ENCODE assay signal across 15 mouse cellular contexts in genomic region chr5:108743856-108744255, GRCm38 (mm10). TPM values are rescaled to one million over a fixed set of nuclear protein-coding genes. Genes with fewer than 3 reads are reported as not detected.
DNase-seq lines count a peak whose midpoint lies in the region; ATAC-seq and TF ChIP-seq lines count a peak whose summit lies in the region.
"Had no signal": no experiment of that assay in that cellular context is flagged by ENCODE, and none has a peak within 500 bp of the region (broad histone marks: within the 10 kb centered on the region; RNA-seq: fewer than 3 reads in every experiment).

No protein-coding gene starts in this region.

- no peak overlapping the region for H3K9ac ChIP-seq in kidney, embryonic 15.5 days
- no peak overlapping the region for H3K9ac ChIP-seq in ES-E14 (ENCODE audit: insufficient read depth, low read depth, low read length, poor library complexity, severe bottlenecking)
- H3K9ac ChIP-seq in hindbrain, postnatal 0 days (replicated peaks; ENCODE audit: low read length), result no peak overlapping the region
- H3K9ac ChIP-seq: embryonic facial prominence, embryonic 13.5 days; limb, embryonic 15.5 days; neural tube, embryonic 13.5 days had no signal

- DNase-seq in kidney, postnatal 4 days, result no peak
- DNase-seq in 416B (ENCODE audit: low read depth), result peak; percentile 43
- DNase-seq in ES-E14 (ENCODE audit: low read depth, low spot score), result peak; percentile 60
- DNase-seq in cerebellum, postnatal 25 days, result no peak
- no peak for DNase-seq in right cerebral cortex, postnatal 36 days (ENCODE audit: low spot score in 2 of 2)
- no peak for DNase-seq in hindbrain, postnatal 0 days (ENCODE audit: low spot score)
- DNase-seq: layer of hippocampus, adult 9-11 months had no signal

- in situ Hi-C loops in ES-E14 (cut with MboI; ENCODE audit: low sequenced_read_pairs in 2 of 2, unreplicated experiment in 2 of 2), result no loop called here

- no peaks in the 10 kb centered on the region for H3K9me3 ChIP-seq in kidney, embryonic 15.5 days (replicated peaks)
- no peaks in the 10 kb centered on the region for H3K9me3 ChIP-seq in ES-E14 (ENCODE audit: control insufficient read depth, insufficient read depth, low read depth, low read length)
- H3K9me3 ChIP-seq in hindbrain, postnatal 0 days (ENCODE audit: low read length), result no peaks in the 10 kb centered on the region
- H3K9me3 ChIP-seq: embryonic facial prominence, embryonic 13.5 days; limb, embryonic 15.5 days; midbrain, embryonic 10.5 days; neural tube, embryonic 13.5 days had no signal

- no peak overlapping the region for H3K4me3 ChIP-seq in kidney, embryonic 15.5 days (replicated peaks)
- no peak overlapping the region for H3K4me3 ChIP-seq in ES-E14 (ENCODE audit: insufficient read depth in 1 of 2, low read depth in 1 of 2, low read length in 2 of 2, poor library complexity in 1 of 2, severe bottlenecking in 1 of 2)
- no peak overlapping the region for H3K4me3 ChIP-seq in hindbrain, postnatal 0 days (ENCODE audit: low read length)
- H3K4me3 ChIP-seq: embryonic facial prominence, embryonic 13.5 days; limb, embryonic 15.5 days; midbrain, embryonic 10.5 days; neural tube, embryonic 13.5 days had no signal

- no peak overlapping the region for H3K27ac ChIP-seq in kidney, embryonic 15.5 days
- H3K27ac ChIP-seq in ES-E14 (ENCODE audit: insufficient read depth, low read depth, low read length, poor library complexity, severe bottlenecking), result no peak overlapping the region
- H3K27ac ChIP-seq in hindbrain, postnatal 0 days, result no peak overlapping the region
- H3K27ac ChIP-seq: embryonic facial prominence, embryonic 13.5 days; limb, embryonic 15.5 days; midbrain, embryonic 10.5 days; neural tube, embryonic 13.5 days had no signal

- H3K36me3 ChIP-seq in kidney, embryonic 15.5 days, result no peaks in the 10 kb centered on the region
- no peaks in the 10 kb centered on the region for H3K36me3 ChIP-seq in ES-E14 (ENCODE audit: control insufficient read depth, insufficient read depth, low read length, poor library complexity, severe bottlenecking)
- H3K36me3 ChIP-seq in hindbrain, postnatal 0 days (ENCODE audit: insufficient read depth, low read length), result no peaks in the 10 kb centered on the region
- H3K36me3 ChIP-seq: embryonic facial prominence, embryonic 13.5 days; limb, embryonic 15.5 days; midbrain, embryonic 10.5 days; neural tube, embryonic 13.5 days had no signal

- TF ChIP-seq CTCF in hindbrain, postnatal 0 days (IDR thresholded peaks at IDR 0.05; ENCODE audit: low read depth), result no peak; the same call in 1 of the 2 replicates

- ATAC-seq in kidney, embryonic 15.5 days (replicated peaks; ENCODE audit: low FRiP score), result 0 out of 2 replicates have a peak, but pooled peaks have one; percentile 29
- 0 out of 2 replicates have a peak, but pooled peaks have one; percentile 50 for ATAC-seq in common myeloid progenitor, adult 5-6 weeks (replicated peaks; ENCODE audit: low read depth, poor library complexity, severe bottlenecking)
- ATAC-seq in hindbrain, postnatal 0 days, result no peak

- no peaks in the 10 kb centered on the region for H3K27me3 ChIP-seq in kidney, embryonic 15.5 days
- no peaks in the 10 kb centered on the region for H3K27me3 ChIP-seq in hindbrain, postnatal 0 days (ENCODE audit: insufficient read depth, low read length)
- H3K27me3 ChIP-seq: embryonic facial prominence, embryonic 13.5 days; limb, embryonic 15.5 days; neural tube, embryonic 13.5 days had no signal

- H3K4me2 ChIP-seq in kidney, embryonic 15.5 days, result no peak overlapping the region
- no peak overlapping the region for H3K4me2 ChIP-seq in hindbrain, postnatal 0 days (ENCODE audit: low read depth, low read length)
- H3K4me2 ChIP-seq: embryonic facial prominence, embryonic 13.5 days; limb, embryonic 15.5 days; neural tube, embryonic 13.5 days had no signal

- WGBS in kidney, embryonic 15.5 days, result 52% methylated on average over 2 of the region's 2 CpGs
- WGBS in hindbrain, postnatal 0 days, result 66% methylated on average over 2 of the region's 2 CpGs

- H3K4me1 ChIP-seq in kidney, embryonic 15.5 days, result no peaks in the 10 kb centered on the region
- H3K4me1 ChIP-seq in ES-E14 (ENCODE audit: control insufficient read depth in 2 of 2, insufficient read depth in 2 of 2, low read length in 2 of 2, poor library complexity in 1 of 2), result no peaks in the 10 kb centered on the region
- H3K4me1 ChIP-seq in hindbrain, postnatal 0 days (ENCODE audit: insufficient read depth, low read length), result no peaks in the 10 kb centered on the region
- H3K4me1 ChIP-seq: embryonic facial prominence, embryonic 13.5 days; limb, embryonic 15.5 days; midbrain, embryonic 10.5 days; neural tube, embryonic 13.5 days had no signal

TF ChIP-seq in ES-E14, 5 proteins besides CTCF, POLR2A, EP300 and RAD21:
- TF ChIP-seq ZNF384 (IDR thresholded peaks at IDR 0.05; ENCODE audit: low read depth, low read length) (no peak), HCFC1 (IDR thresholded peaks at IDR 0.05; ENCODE audit: borderline replicate concordance, insufficient read depth, low read length) (no peak), MAFK (IDR thresholded peaks at IDR 0.05; ENCODE audit: insufficient read depth, low read depth, low read length) (no peak)

RNA-seq across cellular contexts. Expression of gene Rnf212, which starts 30.9 kb away (rescaled TPM):
- not detected in 2 replicates for polyA plus RNA-seq in kidney, embryonic 15.5 days (2015; fragmentation: Nextera tagmentation; extraction: Ambion mirVana)
- total RNA-seq in ES-E14 (2012; rRNA removed), result 0.31 TPM in 1 of 2 replicates, not detected in the other
- 0.78 TPM in 1 of 2 replicates, not detected in the other for total RNA-seq in common myeloid progenitor, adult 5-6 weeks (2017)
- not detected in 2 replicates for total RNA-seq in hindbrain, postnatal 0 days (2014; rRNA removed)
- not detected in 2 replicates for polyA plus RNA-seq in hindbrain, postnatal 0 days (2015; fragmentation: Nextera tagmentation; extraction: Ambion mirVana)
- polyA plus RNA-seq: embryonic facial prominence, embryonic 13.5 days; frontal cortex, adult 2 months; heart, embryonic 14.5 days; limb, embryonic 15.5 days; neural tube, embryonic 13.5 days had no signal

RNA-seq across cellular contexts. Expression of gene Tmed11, which starts 51.3 kb away (rescaled TPM):
- polyA plus RNA-seq in kidney, embryonic 15.5 days (2015; fragmentation: Nextera tagmentation; extraction: Ambion mirVana), result not detected in 2 replicates
- total RNA-seq in ES-E14 (2012; rRNA removed), result not detected in 2 replicates
- not detected in 2 replicates for total RNA-seq in common myeloid progenitor, adult 5-6 weeks (2017)
- total RNA-seq in hindbrain, postnatal 0 days (2014; rRNA removed), result not detected in 2 replicates
- polyA plus RNA-seq in hindbrain, postnatal 0 days (2015; fragmentation: Nextera tagmentation; extraction: Ambion mirVana), result not detected in 2 replicates
- polyA plus RNA-seq: embryonic facial prominence, embryonic 13.5 days; frontal cortex, adult 2 months; heart, embryonic 14.5 days; limb, embryonic 15.5 days; midbrain, embryonic 10.5 days; neural tube, embryonic 13.5 days had no signal

RNA-seq across cellular contexts. Expression of gene Fgfrl1, which starts 51.7 kb away (rescaled TPM):
- polyA plus RNA-seq in kidney, embryonic 15.5 days (2015; fragmentation: Nextera tagmentation; extraction: Ambion mirVana), result 26.8 and 27.4 TPM in 2 replicates
- total RNA-seq in ES-E14 (2012; rRNA removed), result 15.5 and 18.9 TPM in 2 replicates
- total RNA-seq in common myeloid progenitor, adult 5-6 weeks (2017), result 1.6 and 3.7 TPM in 2 replicates
- total RNA-seq in hindbrain, postnatal 0 days (2014; rRNA removed), result 38.5 and 42.7 TPM in 2 replicates
- polyA plus RNA-seq in hindbrain, postnatal 0 days (2015; fragmentation: Nextera tagmentation; extraction: Ambion mirVana), result 11.3 and 12.1 TPM in 2 replicates

Comparison
In these comparisons a context has a peak if more than half of its experiments do, and no peak if none do; other contexts are left out.
1. DNase-seq: peak in 416B (single experiment) and ES-E14 (single experiment); none in kidney, postnatal 4 days (0 of 2), cerebellum, postnatal 25 days (0 of 2), right cerebral cortex, postnatal 36 days (0 of 2) and hindbrain, postnatal 0 days (single experiment).